Mouse (Mus musculus) CH12F3 (cell line): ENCODE data around the gene Dpep2nb.

ENCODE experiments used
- in situ Hi-C: fragments of 300-500 bp; cut with MboI; formaldehyde crosslinking; loops from 2 replicates; pipeline ENCODE4 v1.14.3; 2020; ENCODE audit warnings: low sequenced_read_pairs

The Dpep2nb gene

GRCm38 (mm10) chr8:105964506-105965265 lies 41.1 kb downstream of the Dpep2nb start:
- in situ Hi-C loops: no loop called here

GRCm38 (mm10) chr8:105961536-105961935 lies 44.2 kb downstream of the Dpep2nb start:
- in situ Hi-C loops: no loop called here

- in situ Hi-C loops: no loop called here
Observed at GRCm38 (mm10) chr8:105961101-105961500, 44.7 kb downstream of the Dpep2nb start.

- in situ Hi-C loops: no loop called here
Observed at GRCm38 (mm10) chr8:105959350-105959749, 46.4 kb downstream of the Dpep2nb start.

GRCm38 (mm10) chr8:105957813-105958212 lies 48.0 kb downstream of the Dpep2nb start:
- in situ Hi-C loops: no loop called here

GRCm38 (mm10) chr8:105956556-105956955 lies 49.2 kb downstream of the Dpep2nb start:
- in situ Hi-C loops: no loop called here

GRCm38 (mm10) chr8:105951057-105951659 lies 54.6 kb downstream of the Dpep2nb start:
- in situ Hi-C loops: no loop called here

GRCm38 (mm10) chr8:105949350-105949749 lies 56.4 kb downstream of the Dpep2nb start:
- in situ Hi-C loops: no loop called here
